Mouse (Mus musculus): Measurements from ENCODE around the gene Plbd1.

DNA sequence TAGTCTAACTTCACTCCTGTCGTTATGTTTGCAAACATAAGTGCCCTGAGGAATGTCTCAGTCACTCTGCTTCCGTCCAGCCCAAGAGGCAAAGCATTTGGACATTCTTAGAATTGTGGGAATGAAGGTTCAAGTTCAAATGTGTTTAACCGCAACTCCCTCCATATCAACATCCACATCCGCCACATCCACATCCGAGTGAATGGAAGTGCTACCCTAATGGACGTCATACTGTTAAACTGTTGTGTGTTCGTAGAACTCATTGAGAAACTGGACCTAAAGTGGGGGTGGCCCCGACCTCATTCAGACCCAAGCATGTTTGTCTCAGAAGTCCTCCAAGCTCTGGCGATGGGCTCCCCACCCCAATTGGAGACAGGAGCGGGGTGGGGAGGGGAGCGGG lies 5.9 kb downstream of the Plbd1 start:
- no peak for TF ChIP-seq CTCF (conservative IDR thresholded peaks at IDR 0.05; ENCODE audit: insufficient read depth, insufficient read length, low read depth, low read length)
- TF ChIP-seq POLR2A (IDR thresholded peaks at IDR 0.05; ENCODE audit: low read depth, low read length) = no peak

Data from kidney, adult 2 months (tissue).